Mouse (Mus musculus) midbrain, embryonic 15.5 days (tissue): ENCODE measurements around the gene Grm4. TPM values are rescaled to one million over a fixed set of nuclear protein-coding genes. Genes with fewer than 3 reads are reported as not detected.
"Not testable (repeated sequence)": the region's sequence is repeated elsewhere in the genome, so short reads cannot be mapped to it uniquely, and the experiment has no call there.

Experiments used
- ATAC-seq: fragments of 200-750 bp; cut with Nextera tagmentation; replicated peaks from 2 replicates; pipeline ENCODE4 v1.8.0; 2017; ENCODE audit warnings: moderate TSS enrichment
- H3K27ac ChIP-seq: fragments of 300-500 bp; sonication (generic); 2 replicates; pipeline ENCODE4 v1.5.1; 2015; ENCODE audit warnings: mild to moderate bottlenecking, inconsistent platforms
- H3K27me3 ChIP-seq: fragments of 300-500 bp; sonication (generic); replicated peaks from 2 replicates; pipeline ENCODE4 v1.6.1; 2015; ENCODE audit warnings: inconsistent platforms
- H3K36me3 ChIP-seq: fragments of 300-500 bp; sonication (generic); replicated peaks from 2 replicates; pipeline ENCODE4 v1.6.1; 2015; ENCODE audit warnings: inconsistent platforms
- H3K4me1 ChIP-seq: fragments of 300-500 bp; sonication (generic); 2 replicates; pipeline ENCODE4 v1.6.1; 2015; ENCODE audit warnings: inconsistent platforms
- H3K4me2 ChIP-seq: fragments of 300-500 bp; sonication (generic); 2 replicates; pipeline ENCODE4 v1.6.1; 2015; ENCODE audit warnings: inconsistent platforms, mild to moderate bottlenecking, moderate library complexity
- H3K4me3 ChIP-seq: fragments of 300-500 bp; sonication (generic); 2 replicates; pipeline ENCODE4 v1.5.1; 2015; ENCODE audit warnings: mild to moderate bottlenecking, inconsistent platforms
- H3K9ac ChIP-seq: fragments of 300-500 bp; sonication (generic); 2 replicates; pipeline ENCODE4 v1.6.1; 2015; ENCODE audit warnings: mild to moderate bottlenecking, inconsistent platforms
- H3K9me3 ChIP-seq: fragments of 300-500 bp; sonication (generic); 2 replicates; pipeline ENCODE4 v1.6.1; 2016; ENCODE audit warnings: inconsistent platforms
- WGBS: fragments of 180-500 bp; shearing (Covaris S2); methylation state at CpG from one replicate; pipeline ENCODE4 v1.1.7; 2015; ENCODE audit warnings: mixed read lengths; 5-methylcytosine and 5-hydroxymethylcytosine counted together
- polyA plus RNA-seq: library from polyadenylated mRNA; unstranded; fragments of >200 nt; fragmentation: Nextera tagmentation; extraction: Ambion mirVana; gene quantifications from 2 replicates; pipeline ENCODE4 v1.2.1, GENCODE M21; 2015

The Grm4 gene
- polyA plus RNA-seq, 1 experiment from 2014 or later, result 10.9 TPM

- peaks cover 22% of the 10 kb centered on the region for H3K4me1 ChIP-seq
- WGBS, result 41% methylated on average over 17 of the region's 17 CpGs
Measured at GRCm38 (mm10) chr17:27385513-27386261, 135.5 kb downstream of the Grm4 start.

GRCm38 (mm10) chr17:27382916-27383315 lies 138.3 kb downstream of the Grm4 start:
- Histone ChIP-seq H3K9me3 (no peaks in the 10 kb centered on the region), H3K4me2 (no peak overlapping the region), H3K36me3 (no peaks in the 10 kb centered on the region), H3K27me3 (no peaks in the 10 kb centered on the region), H3K4me1 (peaks cover 16% of the 10 kb centered on the region; the same call in 1 of the 2 replicates), H3K4me3 (no peak overlapping the region), H3K27ac (no peak overlapping the region), H3K9ac (no peak overlapping the region)
- WGBS, result 85% methylated on average over 11 of the region's 11 CpGs
- no peak for ATAC-seq

More at GRCm38 (mm10) chr17:27385513-27386261, 135.5 kb downstream of the Grm4 start:
- H3K27ac ChIP-seq, result no peak overlapping the region
- H3K27me3 ChIP-seq, result no peaks in the 10 kb centered on the region
- H3K9me3 ChIP-seq, result no peaks in the 10 kb centered on the region
- no peak overlapping the region for H3K4me2 ChIP-seq
- ATAC-seq, result no peak; the same call in 1 of the 2 replicates
- H3K36me3 ChIP-seq, result no peaks in the 10 kb centered on the region
- H3K9ac ChIP-seq, result no peak overlapping the region
- H3K4me3 ChIP-seq, result no peak overlapping the region

GRCm38 (mm10) chr17:27380911-27381459 lies 140.2 kb downstream of the Grm4 start:
- not testable (repeated sequence) for H3K27me3 ChIP-seq, ATAC-seq, H3K27ac ChIP-seq, H3K9ac ChIP-seq, H3K36me3 ChIP-seq, H3K4me3 ChIP-seq, H3K9me3 ChIP-seq, H3K4me2 ChIP-seq
- WGBS, result 67% methylated on average over 9 of the region's 9 CpGs
- peaks cover 16% of the 10 kb centered on the region; the same call in 1 of the 2 replicates for H3K4me1 ChIP-seq

- WGBS, result 36% methylated on average over 3 of the region's 3 CpGs
- no peak for ATAC-seq
Measured at GRCm38 (mm10) chr17:27378977-27379376, 142.2 kb downstream of the Grm4 start.

GRCm38 (mm10) chr17:27377151-27377550 lies 144.1 kb downstream of the Grm4 start:
- Histone ChIP-seq H3K27ac (no peak overlapping the region), H3K36me3 (no peaks in the 10 kb centered on the region), H3K27me3 (no peaks in the 10 kb centered on the region), H3K4me3 (no peak overlapping the region), H3K9ac (no peak overlapping the region), H3K4me2 (no peak overlapping the region), H3K4me1 (peaks cover 15% of the 10 kb centered on the region; the same call in 1 of the 2 replicates), H3K9me3 (no peaks in the 10 kb centered on the region)
- no peak for ATAC-seq
- WGBS, result 100% methylated on average over 1 of the region's 1 CpGs

More at GRCm38 (mm10) chr17:27378977-27379376, 142.2 kb downstream of the Grm4 start:
- H3K4me3 ChIP-seq, result no peak overlapping the region
- no peak overlapping the region for H3K4me2 ChIP-seq
- H3K36me3 ChIP-seq, result no peaks in the 10 kb centered on the region
- peaks cover 8% of the 10 kb centered on the region; the same call in 1 of the 2 replicates for H3K4me1 ChIP-seq
- H3K27me3 ChIP-seq, result no peaks in the 10 kb centered on the region
- no peak overlapping the region for H3K9ac ChIP-seq
- H3K9me3 ChIP-seq, result no peaks in the 10 kb centered on the region
- no peak overlapping the region for H3K27ac ChIP-seq

- Histone ChIP-seq H3K27ac (no peak overlapping the region), H3K36me3 (no peaks in the 10 kb centered on the region), H3K4me3 (no peak overlapping the region), H3K27me3 (no peaks in the 10 kb centered on the region), H3K4me1 (peaks cover 15% of the 10 kb centered on the region; the same call in 1 of the 2 replicates), H3K4me2 (no peak overlapping the region), H3K9ac (no peak overlapping the region), H3K9me3 (no peaks in the 10 kb centered on the region)
- no peak for ATAC-seq
- 87% methylated on average over 5 of the region's 5 CpGs for WGBS
Measured at GRCm38 (mm10) chr17:27375551-27375950, 145.7 kb downstream of the Grm4 start.

Other genes with a start within 250 kb of the Grm4 start
- gene Hmga1, start 35.1 kb upstream of the Grm4 start, polyA plus RNA-seq, result 138 and 141 TPM in 2 replicates
- 57.0 and 59.5 TPM in 2 replicates for gene AI413582, start 44.4 kb upstream of the Grm4 start, polyA plus RNA-seq
- gene Nudt3, start 102.1 kb upstream of the Grm4 start, polyA plus RNA-seq, result 251 and 274 TPM in 2 replicates
- not detected in 2 replicates for gene RPS10-NUDT3, start 113.8 kb upstream of the Grm4 start, polyA plus RNA-seq
- 417 and 421 TPM in 2 replicates for gene Rps10, start 115.3 kb upstream of the Grm4 start, polyA plus RNA-seq
- gene Pacsin1, start 134.1 kb upstream of the Grm4 start, polyA plus RNA-seq, result 55.5 and 55.7 TPM in 2 replicates
- 1.6 and 1.8 TPM in 2 replicates for gene Spdef, start 207.6 kb upstream of the Grm4 start, polyA plus RNA-seq